Mouse (Mus musculus): ENCODE data around the gene Rab25. TPM values are rescaled to one million over a fixed set of nuclear protein-coding genes. Genes with fewer than 3 reads are reported as not detected.

Rab25 gene
- polyA plus RNA-seq, 1 experiment from 2014 or later = 0.86 TPM

- H3K36me3 ChIP-seq (ENCODE audit: control insufficient read depth, insufficient read depth, low read length) = no peaks in the 10 kb centered on the region
- H3K9me3 ChIP-seq (ENCODE audit: control insufficient read depth, low read length) = no peaks in the 10 kb centered on the region
- ATAC-seq (ENCODE audit: low FRiP score) (no peak), DNase-seq (ENCODE audit: low spot score, missing footprints) (peak; percentile 75)
- no peak overlapping the region for H3K27ac ChIP-seq (ENCODE audit: low read depth, low read length)
- no peak overlapping the region for H3K4me3 ChIP-seq (ENCODE audit: low read depth, low read length)
- 50% methylated on average over 4 of the region's 4 CpGs for WGBS
- H3K4me2 ChIP-seq = no peak overlapping the region; the same call in 1 of the 2 replicates
- no peak overlapping the region for H3K9ac ChIP-seq (ENCODE audit: low read length)
- H3K27me3 ChIP-seq (ENCODE audit: control insufficient read depth, insufficient read depth, low read length) = peaks cover 22% of the 10 kb centered on the region
- H3K4me1 ChIP-seq (ENCODE audit: control insufficient read depth, insufficient read depth, low read length) = peaks cover 11% of the 10 kb centered on the region; the same call in 1 of the 2 replicates
Measured at GRCm38 (mm10) chr3:88500655-88501365, 47.3 kb downstream of the Rab25 start.

DNA sequence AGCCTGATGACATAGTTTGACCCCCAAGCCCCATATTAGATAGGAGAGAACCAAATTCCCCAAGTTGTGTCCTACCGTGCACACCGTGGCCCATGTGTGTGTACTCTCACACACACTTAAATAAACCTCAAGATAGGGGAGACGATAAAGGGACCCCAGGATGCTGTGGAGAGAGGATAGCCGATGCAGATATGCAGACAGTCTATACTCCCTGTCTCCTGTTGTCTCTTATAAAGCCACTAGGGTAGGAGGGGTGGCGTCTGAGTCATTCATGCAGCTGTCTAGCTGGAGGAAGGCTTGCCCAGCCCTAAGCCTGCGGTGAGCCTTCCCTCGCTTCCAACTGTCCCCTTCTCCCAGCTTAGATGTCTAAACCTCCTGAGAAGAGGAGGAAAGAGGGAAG, 48.0 kb downstream of the Rab25 start:
- H3K27ac ChIP-seq (ENCODE audit: low read depth, low read length) = no peak overlapping the region
- H3K27me3 ChIP-seq (ENCODE audit: control insufficient read depth, insufficient read depth, low read length) = peaks cover 22% of the 10 kb centered on the region
- no peaks in the 10 kb centered on the region for H3K9me3 ChIP-seq (ENCODE audit: control insufficient read depth, low read length)
- WGBS = 86% methylated on average over 7 of the region's 7 CpGs
- H3K4me3 ChIP-seq (ENCODE audit: low read depth, low read length) = no peak overlapping the region
- peak; percentile 78 for DNase-seq (ENCODE audit: low spot score, missing footprints)
- ATAC-seq (ENCODE audit: low FRiP score) = no peak
- no peak overlapping the region for H3K4me2 ChIP-seq
- no peaks in the 10 kb centered on the region for H3K36me3 ChIP-seq (ENCODE audit: control insufficient read depth, insufficient read depth, low read length)
- H3K9ac ChIP-seq (ENCODE audit: low read length) = no peak overlapping the region
- H3K4me1 ChIP-seq (ENCODE audit: control insufficient read depth, insufficient read depth, low read length) = peaks cover 11% of the 10 kb centered on the region; the same call in 1 of the 2 replicates

DNA sequence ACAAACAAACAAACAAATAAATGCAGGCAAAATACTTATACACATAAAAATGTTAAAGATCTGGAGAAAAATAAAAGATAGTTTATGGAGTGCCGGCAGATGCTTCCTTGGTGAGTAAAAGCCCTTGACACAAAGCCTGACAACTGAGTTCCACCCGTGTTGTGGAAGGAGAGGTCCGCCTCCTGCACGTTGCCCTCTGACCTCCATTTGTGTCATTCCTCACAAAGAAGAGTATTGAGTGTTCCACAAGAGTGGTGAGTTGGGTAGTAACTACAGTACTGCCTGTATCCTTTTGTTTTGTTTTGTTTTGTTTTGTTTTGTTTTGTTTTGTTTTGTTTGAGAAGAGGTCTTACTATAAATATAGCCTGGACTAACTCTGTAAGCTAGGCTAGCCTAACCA, 48.5 kb downstream of the Rab25 start:
- H3K4me1 ChIP-seq (ENCODE audit: control insufficient read depth, insufficient read depth, low read length) = peaks cover 11% of the 10 kb centered on the region; the same call in 1 of the 2 replicates
- DNase-seq (ENCODE audit: low spot score, missing footprints) (no peak), ATAC-seq (ENCODE audit: low FRiP score) (no peak)
- no peak overlapping the region for H3K9ac ChIP-seq (ENCODE audit: low read length)
- H3K27me3 ChIP-seq (ENCODE audit: control insufficient read depth, insufficient read depth, low read length) = peaks cover 22% of the 10 kb centered on the region
- H3K27ac ChIP-seq (ENCODE audit: low read depth, low read length) = no peak overlapping the region
- no peaks in the 10 kb centered on the region for H3K9me3 ChIP-seq (ENCODE audit: control insufficient read depth, low read length)
- WGBS = 72% methylated on average over 4 of the region's 4 CpGs
- no peak overlapping the region for H3K4me3 ChIP-seq (ENCODE audit: low read depth, low read length)
- H3K36me3 ChIP-seq (ENCODE audit: control insufficient read depth, insufficient read depth, low read length) = no peaks in the 10 kb centered on the region
- H3K4me2 ChIP-seq = no peak overlapping the region

DNA sequence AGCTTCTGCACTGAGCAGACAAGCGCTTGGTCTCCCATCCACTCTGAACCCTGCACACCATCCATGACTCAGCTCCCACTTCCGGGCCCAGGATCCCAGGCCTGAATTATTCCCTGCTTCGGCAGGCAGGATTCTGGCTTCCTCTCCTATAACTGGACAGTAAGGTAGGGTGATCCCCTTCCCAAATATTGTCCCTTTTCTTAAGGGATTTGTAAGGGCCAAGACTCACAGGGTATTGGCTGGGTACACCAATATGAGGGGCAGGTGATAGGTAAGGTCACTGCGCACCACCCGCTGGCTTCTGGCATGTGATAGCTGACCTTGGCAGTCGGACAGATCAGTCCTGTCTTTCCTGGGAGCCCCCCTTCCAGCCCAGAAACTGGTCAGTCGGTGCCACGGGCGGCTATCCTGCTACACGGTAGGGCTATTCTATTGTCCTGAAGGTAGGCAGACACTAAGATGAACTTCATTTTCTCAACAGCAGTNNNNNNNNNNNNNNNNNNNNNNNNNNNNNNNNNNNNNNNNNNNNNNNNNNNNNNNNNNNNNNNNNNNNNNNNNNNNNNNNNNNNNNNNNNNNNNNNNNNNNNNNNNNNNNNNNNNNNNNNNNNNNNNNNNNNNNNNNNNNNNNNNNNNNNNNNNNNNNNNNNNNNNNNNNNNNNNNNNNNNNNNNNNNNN, 52.2 kb downstream of the Rab25 start:
- peaks cover 9% of the 10 kb centered on the region for H3K4me1 ChIP-seq (ENCODE audit: control insufficient read depth, insufficient read depth, low read length)
- DNase-seq (ENCODE audit: low spot score, missing footprints) (no peak), ATAC-seq (ENCODE audit: low FRiP score) (no peak)
- H3K27me3 ChIP-seq (ENCODE audit: control insufficient read depth, insufficient read depth, low read length) = no peaks in the 10 kb centered on the region; the same call in 1 of the 2 replicates
- no peak overlapping the region for H3K4me2 ChIP-seq
- H3K4me3 ChIP-seq (ENCODE audit: low read depth, low read length) = no peak overlapping the region
- no peak overlapping the region for H3K27ac ChIP-seq (ENCODE audit: low read depth, low read length)
- WGBS = 83% methylated on average over 10 of the region's 10 CpGs
- H3K9ac ChIP-seq (ENCODE audit: low read length) = no peak overlapping the region
- no peaks in the 10 kb centered on the region for H3K36me3 ChIP-seq (ENCODE audit: control insufficient read depth, insufficient read depth, low read length)
- H3K9me3 ChIP-seq (ENCODE audit: control insufficient read depth, low read length) = no peaks in the 10 kb centered on the region

DNA sequence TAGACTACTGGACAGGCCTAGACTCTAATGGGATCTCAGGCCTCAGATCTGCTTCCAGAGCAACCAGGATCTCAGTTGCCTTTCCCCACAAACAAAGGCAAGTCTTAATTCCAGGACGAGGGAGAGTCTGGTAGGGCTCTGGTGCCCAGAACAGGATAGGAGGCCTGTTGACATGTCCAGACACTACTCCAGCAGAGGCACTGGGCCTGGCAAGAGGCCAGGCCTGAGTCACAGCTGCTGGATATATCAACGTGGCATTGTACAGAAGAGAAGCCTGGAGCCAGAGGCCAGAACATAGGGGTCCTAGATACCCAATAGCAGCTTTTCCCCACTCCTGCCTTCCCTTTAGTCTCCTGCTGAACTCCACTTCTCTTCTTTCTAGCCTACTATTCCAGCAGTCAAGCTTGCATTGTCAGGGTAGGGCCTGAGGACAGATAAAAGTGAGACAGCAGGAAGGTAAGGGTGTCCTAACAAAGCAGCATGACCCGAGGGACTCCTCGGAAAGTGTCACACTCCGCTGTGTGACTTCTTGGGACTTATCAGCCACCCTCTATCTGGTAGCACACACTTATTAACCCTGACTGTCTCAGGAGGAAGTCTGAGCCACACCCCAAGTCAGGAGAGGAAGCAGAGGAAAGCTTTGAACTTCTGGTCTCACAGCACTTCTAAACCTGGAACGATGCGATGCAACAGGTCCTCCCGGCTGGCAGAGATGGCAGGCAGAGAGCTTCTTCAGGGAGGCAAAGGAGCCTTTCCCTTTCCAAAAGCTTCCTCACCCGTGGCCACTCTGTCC, 53.1 kb downstream of the Rab25 start:
- DNase-seq (ENCODE audit: low spot score, missing footprints) = no peak
- ATAC-seq (ENCODE audit: low FRiP score) = no peak
- WGBS = 71% methylated on average over 9 of the region's 9 CpGs

GRCm38 (mm10) chr3:88493706-88494582, 54.2 kb downstream of the Rab25 start:
- Histone ChIP-seq H3K4me3 (ENCODE audit: low read depth, low read length) (no peak overlapping the region), H3K4me1 (ENCODE audit: control insufficient read depth, insufficient read depth, low read length) (peaks cover 9% of the 10 kb centered on the region), H3K4me2 (no peak overlapping the region), H3K27me3 (ENCODE audit: control insufficient read depth, insufficient read depth, low read length) (no peaks in the 10 kb centered on the region; the same call in 1 of the 2 replicates), H3K9me3 (ENCODE audit: control insufficient read depth, low read length) (no peaks in the 10 kb centered on the region), H3K27ac (ENCODE audit: low read depth, low read length) (no peak overlapping the region), H3K36me3 (ENCODE audit: control insufficient read depth, insufficient read depth, low read length) (no peaks in the 10 kb centered on the region), H3K9ac (ENCODE audit: low read length) (no peak overlapping the region)
- DNase-seq (ENCODE audit: low spot score, missing footprints) = peak; percentile 69
- WGBS = 79% methylated on average over 11 of the region's 11 CpGs
- ATAC-seq (ENCODE audit: low FRiP score) = no peak

More for the DNA sequence above, 53.1 kb downstream of the Rab25 start:
- H3K4me3 ChIP-seq (ENCODE audit: low read depth, low read length) = no peak overlapping the region
- H3K36me3 ChIP-seq (ENCODE audit: control insufficient read depth, insufficient read depth, low read length) = no peaks in the 10 kb centered on the region
- H3K27ac ChIP-seq (ENCODE audit: low read depth, low read length) = no peak overlapping the region
- no peak overlapping the region for H3K9ac ChIP-seq (ENCODE audit: low read length)
- no peaks in the 10 kb centered on the region for H3K9me3 ChIP-seq (ENCODE audit: control insufficient read depth, low read length)
- no peak overlapping the region for H3K4me2 ChIP-seq
- no peaks in the 10 kb centered on the region; the same call in 1 of the 2 replicates for H3K27me3 ChIP-seq (ENCODE audit: control insufficient read depth, insufficient read depth, low read length)
- peaks cover 9% of the 10 kb centered on the region for H3K4me1 ChIP-seq (ENCODE audit: control insufficient read depth, insufficient read depth, low read length)

MicroRNAs within 50 kb of the gene (microRNA counts, 519-probe panel; counts per million panel counts)
- not detected for microRNA mmu-miR-1905

Small RNA genes lying within 50 kb of the gene (microRNA-seq; reads per million reads assigned to microRNA genes)
- gene Mir1905 = 0.57 reads per million

Other genes with a start within 250 kb of the Rab25 start
- gene Glmp, start 223.3 kb downstream of the Rab25 start, polyA plus RNA-seq (2014; fragmentation: Nextera tagmentation; extraction: Ambion mirVana) = 70.2 and 73.7 TPM in 2 replicates
- 0.90 and 1.4 TPM in 2 replicates for gene Tmem79, start 212.2 kb downstream of the Rab25 start, polyA plus RNA-seq (2014; fragmentation: Nextera tagmentation; extraction: Ambion mirVana)
- gene Smg5, start 212.0 kb downstream of the Rab25 start, polyA plus RNA-seq (2014; fragmentation: Nextera tagmentation; extraction: Ambion mirVana) = 45.8 and 46.8 TPM in 2 replicates
- 0.15 and 0.29 TPM in 2 replicates for gene Paqr6, start 183.7 kb downstream of the Rab25 start, polyA plus RNA-seq (2014; fragmentation: Nextera tagmentation; extraction: Ambion mirVana)
- 0.08 and 0.12 TPM in 2 replicates for gene Bglap3, start 175.6 kb downstream of the Rab25 start, polyA plus RNA-seq (2014; fragmentation: Nextera tagmentation; extraction: Ambion mirVana)
- gene Bglap2, start 169.6 kb downstream of the Rab25 start, polyA plus RNA-seq (2014; fragmentation: Nextera tagmentation; extraction: Ambion mirVana) = not detected in 2 replicates
- 0.48 TPM in 1 of 2 replicates, not detected in the other for gene Bglap, start 163.8 kb downstream of the Rab25 start, polyA plus RNA-seq (2014; fragmentation: Nextera tagmentation; extraction: Ambion mirVana)
- gene Pmf1, start 138.0 kb downstream of the Rab25 start, polyA plus RNA-seq (2014; fragmentation: Nextera tagmentation; extraction: Ambion mirVana) = 128 and 132 TPM in 2 replicates
- gene Slc25a44, start 123.2 kb downstream of the Rab25 start, polyA plus RNA-seq (2014; fragmentation: Nextera tagmentation; extraction: Ambion mirVana) = 20.8 and 22.3 TPM in 2 replicates
- 6.3 and 6.8 TPM in 2 replicates for gene Sema4a, start 87.1 kb downstream of the Rab25 start, polyA plus RNA-seq (2014; fragmentation: Nextera tagmentation; extraction: Ambion mirVana)
- 17.9 and 21.2 TPM in 2 replicates for gene Lmna, start 38.3 kb downstream of the Rab25 start, polyA plus RNA-seq (2014; fragmentation: Nextera tagmentation; extraction: Ambion mirVana)
- 44.5 and 45.1 TPM in 2 replicates for gene Mex3a, start 15.9 kb downstream of the Rab25 start, polyA plus RNA-seq (2014; fragmentation: Nextera tagmentation; extraction: Ambion mirVana)
- 87.2 and 103 TPM in 2 replicates for gene Lamtor2, start 4.8 kb upstream of the Rab25 start, polyA plus RNA-seq (2014; fragmentation: Nextera tagmentation; extraction: Ambion mirVana)
- 72.4 and 73.0 TPM in 2 replicates for gene Ubqln4, start 5.5 kb upstream of the Rab25 start, polyA plus RNA-seq (2014; fragmentation: Nextera tagmentation; extraction: Ambion mirVana)
- 154 and 157 TPM in 2 replicates for gene Ssr2, start 27.6 kb upstream of the Rab25 start, polyA plus RNA-seq (2014; fragmentation: Nextera tagmentation; extraction: Ambion mirVana)
- 99.0 and 117 TPM in 2 replicates for gene Arhgef2, start 57.7 kb upstream of the Rab25 start, polyA plus RNA-seq (2014; fragmentation: Nextera tagmentation; extraction: Ambion mirVana)
- gene Rxfp4, start 104.8 kb upstream of the Rab25 start, polyA plus RNA-seq (2014; fragmentation: Nextera tagmentation; extraction: Ambion mirVana) = 0.14 TPM in 1 of 2 replicates, not detected in the other
- gene Khdc4, start 137.5 kb upstream of the Rab25 start, polyA plus RNA-seq (2014; fragmentation: Nextera tagmentation; extraction: Ambion mirVana) = 107 and 109 TPM in 2 replicates
- 43.8 and 48.8 TPM in 2 replicates for gene Rit1, start 168.5 kb upstream of the Rab25 start, polyA plus RNA-seq (2014; fragmentation: Nextera tagmentation; extraction: Ambion mirVana)
- 178 and 180 TPM in 2 replicates for gene Syt11, start 226.9 kb upstream of the Rab25 start, polyA plus RNA-seq (2014; fragmentation: Nextera tagmentation; extraction: Ambion mirVana)

All from midbrain, embryonic 11.5 days (tissue).